Mouse (Mus musculus): ENCODE results near the gene Runx1.

The Runx1 gene

GRCm38 (mm10) chr16:92707146-92707545 lies 118.8 kb downstream of the Runx1 start:
- in situ Hi-C loops (cut with MboI; ENCODE audit: unreplicated experiment in 2 of 2): no loop called here

- in situ Hi-C loops (cut with MboI; ENCODE audit: unreplicated experiment in 2 of 2): no loop called here
Measured at GRCm38 (mm10) chr16:92705564-92706458, 120.1 kb downstream of the Runx1 start.

GRCm38 (mm10) chr16:92703850-92704249 lies 122.1 kb downstream of the Runx1 start:
- in situ Hi-C loops (cut with MboI; ENCODE audit: unreplicated experiment in 2 of 2): no loop called here

- in situ Hi-C loops (cut with MboI; ENCODE audit: unreplicated experiment in 2 of 2): loop anchor here (5.0 kb wide), 8 partner anchors 52 to 753 kb away; partner anchors contain the start of gene Runx1 (in 2 of the 2)
Measured at GRCm38 (mm10) chr16:92699531-92700397, 126.2 kb downstream of the Runx1 start.

GRCm38 (mm10) chr16:92698612-92698998 lies 127.3 kb downstream of the Runx1 start:
- in situ Hi-C loops (cut with MboI; ENCODE audit: unreplicated experiment in 2 of 2): loop anchor here (5.0 kb wide), 8 partner anchors 51 to 754 kb away; partner anchors contain the start of gene Runx1 (in 2 of the 2)

GRCm38 (mm10) chr16:92697737-92698611 lies 128.0 kb downstream of the Runx1 start:
- in situ Hi-C loops (cut with MboI; ENCODE audit: unreplicated experiment in 2 of 2): loop anchor here (5.0 kb wide), 8 partner anchors 51 to 754 kb away; partner anchors contain the start of gene Runx1 (in 2 of the 2)

- in situ Hi-C loops (cut with MboI; ENCODE audit: unreplicated experiment in 2 of 2): loop anchor here (5.0 kb wide), 8 partner anchors 50 to 755 kb away; partner anchors contain the start of gene Runx1 (in 2 of the 2)
Measured at GRCm38 (mm10) chr16:92697227-92697736, 128.7 kb downstream of the Runx1 start.

- in situ Hi-C loops (cut with MboI; ENCODE audit: unreplicated experiment in 2 of 2): loop anchor here (5.0 kb wide), 8 partner anchors 49 to 756 kb away; partner anchors contain the start of gene Runx1 (in 2 of the 2)
Measured at GRCm38 (mm10) chr16:92696411-92697015, 129.4 kb downstream of the Runx1 start.

GRCm38 (mm10) chr16:92695981-92696380 lies 130.0 kb downstream of the Runx1 start:
- in situ Hi-C loops (cut with MboI; ENCODE audit: unreplicated experiment in 2 of 2): loop anchor here (5.0 kb wide), 8 partner anchors 49 to 756 kb away; partner anchors contain the start of gene Runx1 (in 2 of the 2)

GRCm38 (mm10) chr16:92695200-92695921 lies 130.6 kb downstream of the Runx1 start:
- in situ Hi-C loops (cut with MboI; ENCODE audit: unreplicated experiment in 2 of 2): loop anchor here (5.0 kb wide), 8 partner anchors 48 to 757 kb away; partner anchors contain the start of gene Runx1 (in 2 of the 2)

GRCm38 (mm10) chr16:92694496-92695106 lies 131.3 kb downstream of the Runx1 start:
- in situ Hi-C loops (cut with MboI; ENCODE audit: unreplicated experiment in 2 of 2): loop anchor here (5.0 kb wide), 8 partner anchors 47 to 758 kb away; partner anchors contain the start of gene Runx1 (in 2 of the 2)

GRCm38 (mm10) chr16:92690759-92691158 lies 135.2 kb downstream of the Runx1 start:
- in situ Hi-C loops (cut with MboI; ENCODE audit: unreplicated experiment in 2 of 2): no loop called here

- in situ Hi-C loops (cut with MboI; ENCODE audit: unreplicated experiment in 2 of 2): no loop called here
Measured at GRCm38 (mm10) chr16:92688941-92689340, 137.0 kb downstream of the Runx1 start.

GRCm38 (mm10) chr16:92686978-92687377 lies 139.0 kb downstream of the Runx1 start:
- in situ Hi-C loops (cut with MboI; ENCODE audit: unreplicated experiment in 2 of 2): no loop called here

- in situ Hi-C loops (cut with MboI; ENCODE audit: unreplicated experiment in 2 of 2): no loop called here
Measured at GRCm38 (mm10) chr16:92685766-92686315, 140.1 kb downstream of the Runx1 start.

GRCm38 (mm10) chr16:92684423-92685211 lies 141.3 kb downstream of the Runx1 start:
- in situ Hi-C loops (cut with MboI; ENCODE audit: unreplicated experiment in 2 of 2): no loop called here

GRCm38 (mm10) chr16:92676630-92677029 lies 149.3 kb downstream of the Runx1 start:
- in situ Hi-C loops (cut with MboI; ENCODE audit: unreplicated experiment in 2 of 2): no loop called here

Measured in v-Abl transformed pro-B cells (cell line).